In the genomic region with DNA sequence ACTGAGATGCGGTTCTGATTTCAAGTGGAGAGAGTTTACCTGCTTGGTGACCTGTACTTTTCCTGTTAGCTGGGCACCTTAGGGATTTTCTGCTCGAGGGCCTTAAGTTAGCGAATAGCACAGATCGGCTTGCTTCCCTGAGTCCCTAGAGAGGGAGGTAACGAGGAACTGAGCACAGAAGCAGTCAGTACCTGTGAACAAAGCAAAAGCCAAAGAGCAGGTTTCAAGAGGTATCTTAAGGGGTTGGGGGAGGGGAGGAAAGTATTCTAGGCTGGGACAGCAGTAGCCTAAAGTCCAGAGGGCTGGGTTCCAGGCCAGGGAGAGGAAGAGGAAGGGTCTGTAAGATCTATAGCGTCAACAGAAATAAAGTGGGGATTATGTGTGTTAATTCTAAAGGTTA, we compare ENCODE assay signal across 8 mouse cellular contexts. TPM values are rescaled to one million over a fixed set of nuclear protein-coding genes. Genes with fewer than 3 reads are reported as not detected.
A peak's percentile ranks its signal among the peaks of the same experiment; 100 is the strongest.
DNase-seq lines count a peak whose midpoint lies in the region; ATAC-seq and TF ChIP-seq lines count a peak whose summit lies in the region.

No protein-coding gene starts in this region.

- no peaks in the 10 kb centered on the region for H3K9me3 ChIP-seq in hindbrain, embryonic 10.5 days
- no peaks in the 10 kb centered on the region for H3K9me3 ChIP-seq in limb, embryonic 13.5 days
- no peaks in the 10 kb centered on the region for H3K9me3 ChIP-seq in midbrain, embryonic 13.5 days

- no peaks in the 10 kb centered on the region for H3K27me3 ChIP-seq in spleen, adult 2 months (ENCODE audit: control insufficient read depth, insufficient read depth, low read length)
- peaks cover 17% of the 10 kb centered on the region for H3K27me3 ChIP-seq in hindbrain, embryonic 10.5 days (ENCODE audit: insufficient read depth, poor library complexity, severe bottlenecking)
- H3K27me3 ChIP-seq in limb, embryonic 13.5 days, result no peaks in the 10 kb centered on the region
- peaks cover 23% of the 10 kb centered on the region for H3K27me3 ChIP-seq in midbrain, embryonic 13.5 days

- H3K27ac ChIP-seq in spleen, adult 2 months (ENCODE audit: insufficient read depth, low read length), result peak overlapping the region; percentile 87
- peak overlapping the region; percentile 81 for H3K27ac ChIP-seq in hindbrain, embryonic 10.5 days
- H3K27ac ChIP-seq in limb, embryonic 13.5 days, result no peak overlapping the region
- H3K27ac ChIP-seq in midbrain, embryonic 13.5 days, result no peak overlapping the region

- peak overlapping the region; percentile 83 for H3K4me2 ChIP-seq in limb, embryonic 13.5 days (replicated peaks)
- peak overlapping the region; percentile 69 for H3K4me2 ChIP-seq in midbrain, embryonic 13.5 days (replicated peaks)

- peak overlapping the region; percentile 76 for H3K9ac ChIP-seq in limb, embryonic 13.5 days
- no peak overlapping the region for H3K9ac ChIP-seq in midbrain, embryonic 13.5 days (replicated peaks)

- peak overlapping the region; percentile 96 for H3K4me3 ChIP-seq in spleen, adult 2 months (ENCODE audit: extremely low read depth, insufficient read depth, insufficient read length)
- H3K4me3 ChIP-seq in hindbrain, embryonic 10.5 days, result peak overlapping the region; percentile 65
- H3K4me3 ChIP-seq in limb, embryonic 13.5 days, result peak overlapping the region; percentile 55
- H3K4me3 ChIP-seq in midbrain, embryonic 13.5 days (replicated peaks), result peak overlapping the region; percentile 51

- TF ChIP-seq CTCF in spleen, adult 2 months (IDR thresholded peaks at IDR 0.05; ENCODE audit: extremely low read depth, insufficient read depth, insufficient read length, insufficient replicate concordance), result no peak

- H3K36me3 ChIP-seq in spleen, adult 2 months (ENCODE audit: control insufficient read depth, insufficient read depth, low read length), result peaks cover 30% of the 10 kb centered on the region
- no peaks in the 10 kb centered on the region for H3K36me3 ChIP-seq in hindbrain, embryonic 10.5 days
- no peaks in the 10 kb centered on the region for H3K36me3 ChIP-seq in limb, embryonic 13.5 days
- no peaks in the 10 kb centered on the region for H3K36me3 ChIP-seq in midbrain, embryonic 13.5 days

- TF ChIP-seq POLR2A in spleen, adult 2 months (IDR thresholded peaks at IDR 0.05; ENCODE audit: low read depth, low read length), result no peak

- no peak for DNase-seq in spleen, adult 2 months (ENCODE audit: low read depth in 1 of 2, low spot score in 2 of 2)
- DNase-seq in spleen, postnatal 14 days (ENCODE audit: low spot score in 2 of 2), result no peak
- DNase-seq in cerebellum, postnatal 10 days, result peak; percentile 9 to 29
- no peak for DNase-seq in hindbrain, embryonic 10.5 days (ENCODE audit: low spot score)
- DNase-seq in ovary, adult 18-20 months (ENCODE audit: low spot score), result no peak
- no peak for DNase-seq in gastrocnemius, postnatal 25 days

- ATAC-seq in limb, embryonic 13.5 days (ENCODE audit: low FRiP score, low read depth), result 0 out of 2 replicates have a peak, but pooled peaks have one; percentile 6
- peak; percentile 37; the same call in 1 of the 2 replicates for ATAC-seq in midbrain, embryonic 13.5 days

- WGBS in spleen, adult 2 months, result under 1% methylated on average over 6 of the region's 6 CpGs
- 9% methylated on average over 6 of the region's 6 CpGs for WGBS in hindbrain, embryonic 10.5 days
- WGBS in limb, embryonic 13.5 days, result 5% methylated on average over 6 of the region's 6 CpGs
- WGBS in midbrain, embryonic 13.5 days, result 5% methylated on average over 6 of the region's 6 CpGs

- peaks cover 2% of the 10 kb centered on the region; the same call in 1 of the 2 replicates for H3K4me1 ChIP-seq in spleen, adult 2 months (ENCODE audit: control insufficient read depth, insufficient read depth, insufficient read length)
- peaks cover 14% of the 10 kb centered on the region for H3K4me1 ChIP-seq in hindbrain, embryonic 10.5 days (replicated peaks)
- peaks cover 7% of the 10 kb centered on the region for H3K4me1 ChIP-seq in limb, embryonic 13.5 days
- H3K4me1 ChIP-seq in midbrain, embryonic 13.5 days (replicated peaks), result peaks cover 11% of the 10 kb centered on the region

RNA-seq across cellular contexts. Expression of a gene that starts 0.3 kb away (rescaled TPM):
- polyA plus RNA-seq in spleen, adult 2 months (2012; rRNA removed), result 8.1 and 8.5 TPM in 2 replicates
- 1.3 and 2.4 TPM in 2 replicates for polyA plus RNA-seq in hindbrain, embryonic 10.5 days (2016; fragmentation: Nextera tagmentation; extraction: Ambion mirVana)
- polyA plus RNA-seq in limb, embryonic 13.5 days (2015; fragmentation: Nextera tagmentation; extraction: Ambion mirVana), result 2.9 and 3.1 TPM in 2 replicates
- 1.3 and 1.4 TPM in 2 replicates for polyA plus RNA-seq in midbrain, embryonic 13.5 days (2015; fragmentation: Nextera tagmentation; extraction: Ambion mirVana)
- total RNA-seq in gastrocnemius, postnatal 25 days (2021), result 1 to 10 TPM; 3.2 to 4.2 TPM

RNA-seq across cellular contexts. Expression of a gene that starts 1.0 kb away (rescaled TPM):
- polyA plus RNA-seq in spleen, adult 2 months (2012; rRNA removed), result 6.7 and 6.9 TPM in 2 replicates
- polyA plus RNA-seq in hindbrain, embryonic 10.5 days (2016; fragmentation: Nextera tagmentation; extraction: Ambion mirVana), result 2.0 and 2.2 TPM in 2 replicates
- polyA plus RNA-seq in limb, embryonic 13.5 days (2015; fragmentation: Nextera tagmentation; extraction: Ambion mirVana), result 4.5 and 4.8 TPM in 2 replicates
- polyA plus RNA-seq in midbrain, embryonic 13.5 days (2015; fragmentation: Nextera tagmentation; extraction: Ambion mirVana), result 1.5 and 1.8 TPM in 2 replicates
- 1 to 10 TPM; 4.0 to 4.3 TPM for total RNA-seq in gastrocnemius, postnatal 25 days (2021)

RNA-seq across cellular contexts. Expression of a gene that starts 39.3 kb away (rescaled TPM):
- polyA plus RNA-seq in spleen, adult 2 months (2012; rRNA removed), result 3.2 and 4.2 TPM in 2 replicates
- 65.8 and 76.5 TPM in 2 replicates for polyA plus RNA-seq in hindbrain, embryonic 10.5 days (2016; fragmentation: Nextera tagmentation; extraction: Ambion mirVana)
- polyA plus RNA-seq in limb, embryonic 13.5 days (2015; fragmentation: Nextera tagmentation; extraction: Ambion mirVana), result 37.2 and 41.6 TPM in 2 replicates
- polyA plus RNA-seq in midbrain, embryonic 13.5 days (2015; fragmentation: Nextera tagmentation; extraction: Ambion mirVana), result 79.8 and 84.1 TPM in 2 replicates
- 100 to 1,000 TPM; 142 TPM for total RNA-seq in gastrocnemius, postnatal 25 days (2021)

Comparison
In these comparisons a context has a peak if more than half of its experiments do, and no peak if none do; other contexts are left out.
1. DNase-seq: peak in cerebellum, postnatal 10 days (2 of 2); none in spleen, adult 2 months (0 of 2), spleen, postnatal 14 days (0 of 2), hindbrain, embryonic 10.5 days (single experiment), ovary, adult 18-20 months (single experiment) and gastrocnemius, postnatal 25 days (single experiment).
2. H3K27ac ChIP-seq: peak in spleen, adult 2 months (single experiment) and hindbrain, embryonic 10.5 days (single experiment); none in limb, embryonic 13.5 days (single experiment) and midbrain, embryonic 13.5 days (single experiment).
3. Peak in every context shown above with its lines, with median percentiles within 50 percentile points of each other: H3K4me3 ChIP-seq.